Mouse (Mus musculus) urinary bladder, adult 2 months (tissue): ENCODE results near the gene Spef1. TPM values are rescaled to one million over a fixed set of nuclear protein-coding genes. Genes with fewer than 3 reads are reported as not detected.

Source experiments
- DNase-seq: peaks from one replicate; pipeline ENCODE4 v3.0.0; 2022; ENCODE audit warnings: low spot score
- polyA plus RNA-seq: library from polyadenylated mRNA; depleted of rRNA; stranded (reverse); fragments of >200 nt; gene quantifications from 2 replicates; pipeline ENCODE4 v1.2.3, GENCODE M21; 2012

Gene Spef1
- polyA plus RNA-seq, 1 experiment: 10.3 TPM

DNA sequence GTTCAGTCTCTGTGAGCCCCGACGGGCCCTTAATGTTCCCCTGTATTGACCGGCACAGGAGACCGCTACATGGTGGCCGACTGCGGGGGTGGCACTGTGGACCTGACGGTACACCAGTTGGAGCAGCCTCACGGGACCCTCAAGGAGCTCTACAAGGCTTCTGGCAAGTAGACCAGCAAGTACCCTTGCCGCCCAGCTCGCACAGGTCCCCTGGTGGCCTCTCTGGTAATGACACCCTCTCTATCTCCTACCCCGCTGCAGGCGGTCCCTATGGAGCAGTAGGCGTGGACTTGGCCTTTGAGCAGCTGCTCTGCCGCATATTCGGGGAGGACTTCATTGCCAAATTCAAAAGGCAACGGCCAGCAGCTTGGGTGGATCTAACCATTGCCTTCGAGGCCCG, 44.5 kb downstream of the Spef1 start:
- DNase-seq: no peak

DNA sequence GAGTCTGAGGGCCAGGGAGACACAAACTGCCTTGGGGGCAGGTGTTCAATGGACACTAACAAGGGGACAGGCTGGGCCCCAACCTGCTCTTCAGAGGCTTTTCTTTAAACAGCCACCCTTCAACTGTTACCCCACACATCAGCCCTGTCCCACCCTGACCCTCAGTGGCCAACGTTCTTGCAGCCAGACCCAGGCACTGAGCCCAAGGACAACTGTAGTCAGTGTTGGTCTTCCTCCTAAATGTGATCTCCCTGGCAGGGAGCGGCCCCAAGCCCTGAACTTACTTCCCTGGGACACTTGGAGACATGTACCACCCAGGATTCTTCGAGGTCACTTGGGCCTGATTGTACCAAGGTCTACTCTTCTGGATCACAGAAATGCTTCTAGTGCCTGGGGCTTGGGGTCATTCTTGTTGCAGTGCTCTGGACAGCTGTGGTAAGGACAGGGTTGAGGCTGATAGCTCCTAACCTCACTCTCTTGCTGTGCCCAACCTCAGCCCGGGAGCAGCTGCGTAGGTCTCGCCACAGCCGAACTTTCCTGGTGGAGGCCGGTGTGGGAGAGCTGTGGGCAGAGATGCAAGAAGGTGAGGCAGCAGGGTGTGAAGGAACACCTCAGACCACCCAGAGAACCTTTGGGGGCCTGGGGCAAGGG, 45.6 kb downstream of the Spef1 start:
- no peak for DNase-seq

DNA sequence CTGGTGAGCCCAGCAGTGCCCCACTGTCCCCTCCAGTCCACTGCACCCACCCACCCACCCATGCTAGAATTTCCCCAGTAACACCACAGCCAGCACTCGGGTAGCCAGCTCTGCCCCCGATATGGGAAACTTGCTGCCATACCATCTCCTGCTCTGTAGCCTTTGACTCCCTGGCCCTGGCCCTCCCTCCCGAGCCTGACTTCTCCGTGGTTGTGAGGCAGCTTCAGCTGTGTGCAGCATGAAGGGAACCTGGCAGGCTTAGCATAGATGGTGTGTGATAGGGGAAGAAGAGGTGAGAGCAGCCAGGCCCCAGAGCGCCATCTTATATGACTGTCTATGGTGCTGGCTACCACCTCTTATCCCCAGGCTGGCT, 46.6 kb downstream of the Spef1 start:
- DNase-seq: no peak

DNA sequence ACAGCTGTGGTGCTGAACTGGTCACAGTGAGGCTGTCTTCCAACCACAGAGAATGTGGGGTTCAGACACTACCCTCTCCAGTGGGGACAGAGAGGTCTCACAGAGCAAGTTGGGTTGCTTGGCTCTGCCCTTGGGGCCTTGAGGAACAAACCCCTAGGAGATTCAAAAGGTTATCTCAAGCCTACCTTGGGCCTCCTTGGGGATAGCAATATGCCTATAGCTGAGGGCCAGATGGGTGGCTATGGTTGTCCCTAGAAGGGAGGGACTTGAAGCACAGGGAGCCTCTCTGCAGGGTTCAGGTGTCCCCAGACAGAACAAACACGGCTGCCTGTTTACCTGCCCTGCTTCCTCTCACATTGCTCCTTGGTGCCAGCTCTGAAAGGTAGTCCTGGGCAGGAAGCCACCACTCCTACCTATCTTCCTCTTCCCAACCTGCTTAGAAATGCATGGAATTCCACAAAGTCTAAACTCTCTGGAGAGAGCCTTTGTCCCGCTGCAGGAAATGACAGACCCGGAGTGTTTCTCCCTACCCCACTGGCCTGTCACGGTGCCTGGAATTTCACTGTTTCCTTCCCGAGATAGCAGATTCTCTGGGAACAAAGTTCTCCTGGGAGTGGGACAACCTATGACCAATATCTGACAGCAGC, 47.1 kb downstream of the Spef1 start:
- no peak for DNase-seq

DNA sequence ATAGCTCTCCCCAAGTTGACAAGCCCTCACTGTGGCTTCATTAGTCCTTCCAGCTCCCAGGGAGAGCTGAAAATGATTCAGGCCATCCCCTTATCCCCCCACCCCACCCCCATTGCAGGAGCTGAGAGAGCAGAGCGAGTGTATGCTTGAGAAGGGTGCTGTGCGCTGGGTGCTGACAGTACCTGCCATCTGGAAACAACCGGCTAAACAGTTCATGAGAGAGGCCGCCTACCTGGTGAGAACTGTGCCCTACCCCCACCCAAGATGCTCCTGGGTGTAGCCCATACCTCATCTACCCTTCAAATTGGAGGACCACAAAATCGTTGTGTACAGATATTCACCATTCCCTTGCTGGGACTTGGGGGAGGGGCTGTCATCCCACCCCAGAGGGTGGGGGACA, 47.8 kb downstream of the Spef1 start:
- DNase-seq: no peak

DNA sequence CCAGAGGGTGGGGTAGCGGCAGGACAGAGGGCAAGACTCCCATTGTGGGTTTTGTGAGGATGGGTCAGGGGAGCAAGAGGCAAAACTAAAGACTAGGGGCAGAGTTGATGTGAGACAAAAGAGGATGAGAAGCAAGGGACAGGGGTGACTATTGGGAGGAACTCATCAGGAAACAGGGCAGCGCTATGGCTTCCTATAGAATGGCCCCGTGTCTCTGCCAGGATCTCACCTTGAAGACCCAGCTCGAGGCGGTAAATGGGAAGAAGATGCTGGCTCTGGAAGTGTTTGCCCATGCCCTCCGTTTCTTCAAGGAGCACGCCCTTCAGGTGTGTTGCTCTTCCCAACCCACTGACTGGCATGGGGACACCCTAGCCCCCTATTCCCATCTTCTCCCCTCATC, 48.3 kb downstream of the Spef1 start:
- DNase-seq: peak; percentile 17

DNA sequence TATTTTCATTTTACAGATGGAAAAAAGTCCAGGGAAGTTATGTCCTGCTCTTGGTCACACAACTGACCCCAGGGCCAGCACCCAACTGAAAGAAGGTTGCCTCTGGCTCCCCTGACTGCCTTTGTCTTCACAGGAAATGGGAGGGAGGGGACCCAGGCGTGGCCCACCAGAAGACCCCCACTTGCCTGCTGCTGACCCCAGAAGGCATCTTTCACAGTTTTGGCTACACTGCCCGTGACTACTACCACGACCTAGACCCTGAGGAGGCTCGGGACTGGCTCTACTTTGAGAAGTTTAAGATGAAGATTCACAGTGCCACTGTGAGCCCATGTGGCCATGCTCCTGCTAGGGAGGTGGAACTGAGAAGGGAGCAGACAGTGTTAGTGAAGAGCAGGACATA, 48.8 kb downstream of the Spef1 start:
- DNase-seq: peak; percentile 10

- DNase-seq: peak; percentile 16
Observed at GRCm38 (mm10) chr2:131135521-131136139, 51.5 kb downstream of the Spef1 start.

DNA sequence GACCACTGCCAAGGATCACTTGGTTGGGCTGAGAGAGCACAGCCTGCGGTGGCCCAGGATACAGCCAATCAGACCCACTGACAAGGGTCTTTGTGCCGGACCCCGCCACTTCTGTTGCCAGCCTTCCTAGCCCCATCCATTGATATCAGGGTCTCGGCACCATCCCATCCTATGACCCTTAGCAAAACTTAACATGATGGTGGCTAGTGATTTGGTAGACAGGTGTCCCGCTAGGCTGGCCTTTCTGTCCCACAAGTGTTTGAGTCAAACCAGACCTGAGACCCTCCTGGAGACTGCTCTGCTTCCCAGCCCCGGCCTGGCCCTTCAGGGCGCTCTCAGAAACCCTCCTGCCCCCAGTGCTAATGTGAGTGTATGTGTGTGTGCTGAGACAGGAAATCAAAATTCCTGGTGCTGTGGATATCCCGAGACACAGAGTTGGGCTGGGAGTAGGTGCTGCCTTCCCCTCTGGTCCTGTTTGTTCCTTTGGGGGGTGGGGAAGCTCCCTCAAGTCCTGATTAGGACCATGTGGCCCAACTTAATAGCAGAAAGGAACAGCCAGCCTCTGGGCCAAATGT, 52.2 kb downstream of the Spef1 start:
- peak; percentile 10 for DNase-seq

GRCm38 (mm10) chr2:131134381-131134780, 52.7 kb downstream of the Spef1 start:
- peak; percentile 18 for DNase-seq

DNA sequence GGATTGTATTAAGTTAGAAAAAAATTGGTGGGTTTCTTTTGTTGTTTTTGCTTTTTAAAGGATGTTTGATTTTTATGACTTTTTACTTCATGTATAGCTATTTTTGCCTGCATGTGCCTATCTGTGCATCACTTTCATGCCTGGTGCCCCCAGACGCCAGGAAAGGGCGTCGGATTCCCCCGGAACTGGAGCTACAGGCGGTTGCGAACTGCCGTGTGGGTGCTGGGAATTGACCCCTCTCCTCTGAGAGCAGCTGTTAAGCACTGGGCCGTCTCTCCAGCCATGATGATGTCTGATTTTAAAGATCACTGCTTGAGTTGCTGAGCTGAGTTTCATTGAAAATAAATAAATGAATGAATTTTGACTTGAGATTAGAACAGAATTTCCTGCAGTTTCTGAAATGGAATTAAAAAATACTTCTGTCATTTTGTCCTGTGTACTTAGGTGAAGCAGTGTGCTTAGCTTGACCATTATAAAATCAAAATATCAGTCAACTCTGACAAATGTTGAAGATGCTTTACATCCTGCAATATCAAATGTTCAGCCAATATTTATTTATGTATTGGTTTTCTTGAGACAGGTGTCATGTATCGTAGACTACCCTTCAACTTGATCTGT, 54.0 kb downstream of the Spef1 start, which contains the start of gene Gm11037:
Gene Gm11037, plus strand, starts transcription at position 568 of the 618 bp plus-strand sequence.
- no peak for DNase-seq

- DNase-seq: no peak
Observed at GRCm38 (mm10) chr2:131132111-131132888, 54.8 kb downstream of the Spef1 start.

GRCm38 (mm10) chr2:131130849-131131248, 56.2 kb downstream of the Spef1 start:
- DNase-seq: no peak

GRCm38 (mm10) chr2:131129836-131130235, 57.2 kb downstream of the Spef1 start:
- no peak for DNase-seq

GRCm38 (mm10) chr2:131128636-131129157, 58.4 kb downstream of the Spef1 start:
- DNase-seq: no peak

DNA sequence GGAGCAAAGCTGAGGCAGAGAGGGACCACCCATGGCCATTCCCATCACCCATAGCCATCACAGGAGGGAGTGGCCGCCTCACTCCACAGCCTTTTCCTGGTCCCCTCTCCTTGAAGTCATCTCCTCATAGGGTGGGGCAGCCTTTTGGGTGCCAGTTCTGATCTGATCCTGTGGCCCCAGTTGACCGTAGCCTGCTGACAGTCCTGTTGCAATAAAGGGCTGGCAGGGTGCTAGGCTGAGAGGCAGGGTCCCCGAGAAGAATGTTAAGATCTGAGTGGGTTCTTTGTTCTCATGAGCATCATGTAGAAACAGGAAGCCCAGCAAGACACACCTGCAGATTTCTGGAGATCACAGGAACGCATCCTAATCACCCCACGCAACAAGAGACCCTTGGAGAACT, 58.9 kb downstream of the Spef1 start:
- no peak for DNase-seq

- no peak for DNase-seq
Observed at GRCm38 (mm10) chr2:131127161-131127730, 59.8 kb downstream of the Spef1 start, which contains the start of gene Hspa12b. Hspa12b (plus strand) TSS chr2:131127280.

DNA sequence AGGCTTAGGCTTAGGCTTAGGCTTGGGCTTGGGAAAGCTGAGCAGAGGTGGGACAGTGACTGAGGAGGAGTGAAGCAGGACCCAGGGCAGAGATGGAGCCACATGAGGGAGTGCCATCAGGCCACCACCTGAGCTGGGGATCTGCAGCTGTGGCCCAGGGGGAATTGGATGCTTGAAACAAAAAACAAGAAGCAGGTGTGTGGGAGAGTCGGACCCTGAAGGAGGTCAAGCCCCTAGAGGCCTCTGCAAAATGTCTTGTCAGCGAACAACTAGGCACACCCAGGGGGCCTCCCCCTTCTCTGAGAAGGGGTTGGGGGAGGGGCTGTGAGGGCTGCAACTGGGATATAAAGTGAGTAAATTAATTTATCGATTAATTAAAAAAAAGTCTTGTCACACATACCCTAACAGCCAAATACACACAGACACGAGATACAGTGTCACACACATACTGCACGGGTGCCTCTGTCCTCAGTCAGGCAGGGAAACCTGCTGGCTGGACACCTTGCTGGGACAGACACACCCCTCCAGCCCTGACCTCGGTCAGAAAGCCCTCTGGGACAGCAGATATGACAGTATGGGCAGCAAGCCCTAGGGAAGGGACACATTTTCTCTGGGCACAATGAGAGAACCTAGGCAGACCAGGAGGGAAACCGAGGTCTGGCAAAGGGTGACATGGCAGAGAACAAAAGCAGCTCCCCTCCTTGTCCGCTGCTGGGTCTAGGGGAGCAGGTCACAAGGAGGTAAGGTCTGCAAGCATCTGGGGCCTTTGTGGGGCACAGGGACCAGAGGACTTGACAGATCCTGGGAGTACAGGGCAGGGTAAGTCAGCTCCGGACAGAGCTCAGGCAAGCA, 60.9 kb downstream of the Spef1 start:
- no peak for DNase-seq

GRCm38 (mm10) chr2:131125157-131125963, 61.7 kb downstream of the Spef1 start:
- DNase-seq: no peak
